Mouse (Mus musculus): ENCODE data around the gene Rrad. TPM values are rescaled to one million over a fixed set of nuclear protein-coding genes. Genes with fewer than 3 reads are reported as not detected.
"Not testable (repeated sequence)": the region's sequence is repeated elsewhere in the genome, so short reads cannot be mapped to it uniquely, and the experiment has no call there.

The Rrad gene
- total RNA-seq (2021), result 2.4 and 5.1 TPM in 2 replicates
- long read RNA-seq, experiment 1, partial matches to known transcripts, result 3 of 7 reads
- long read RNA-seq, experiment 1, other reads (novel, unspliced or antisense), result 0 of 7 reads
- long read RNA-seq, experiment 2, partial matches to known transcripts, result 1 of 6 reads
- long read RNA-seq, experiment 2, other reads (novel, unspliced or antisense), result 1 of 6 reads

- DNase-seq, result peak; percentile 79
These were observed at the start of gene Rrad for GRCm38 (mm10) chr8:104630981-104631663. Gene Rrad (minus strand): TSS chr8:104631327.

GRCm38 (mm10) chr8:104655614-104656013 is 24.5 kb upstream of the Rrad start:
- DNase-seq, result no peak

- peak; percentile 82 for DNase-seq
These were observed 23.9 kb upstream of the Rrad start for GRCm38 (mm10) chr8:104654984-104655383.

- DNase-seq, result not testable (repeated sequence)
These were observed 13.1 kb upstream of the Rrad start for GRCm38 (mm10) chr8:104644187-104644586.

GRCm38 (mm10) chr8:104642324-104642654 is 11.2 kb upstream of the Rrad start:
- no peak for DNase-seq

GRCm38 (mm10) chr8:104641426-104642323 is 10.5 kb upstream of the Rrad start, which contains the start of gene Ciao2b:
Gene Ciao2b (minus strand): TSS chr8:104641965.
- peak; percentile 93 for DNase-seq

- no peak for DNase-seq
These were observed 9.8 kb upstream of the Rrad start for GRCm38 (mm10) chr8:104640831-104641370.

GRCm38 (mm10) chr8:104640241-104640640 is 9.1 kb upstream of the Rrad start:
- DNase-seq, result no peak

GRCm38 (mm10) chr8:104638010-104638409 is 6.9 kb upstream of the Rrad start:
- DNase-seq, result no peak

GRCm38 (mm10) chr8:104635004-104635710 is 4.0 kb upstream of the Rrad start:
- DNase-seq, result no peak

GRCm38 (mm10) chr8:104633156-104633744 is 2.1 kb upstream of the Rrad start:
- peak; percentile 50 for DNase-seq

- DNase-seq, result peak; percentile 3
These were observed 1.4 kb upstream of the Rrad start for GRCm38 (mm10) chr8:104632486-104632885.

GRCm38 (mm10) chr8:104631975-104632374 is 848 bp upstream of the Rrad start:
- DNase-seq, result peak; percentile 5

GRCm38 (mm10) chr8:104630574-104630973 is 553 bp downstream of the Rrad start:
- DNase-seq, result peak; percentile 51

GRCm38 (mm10) chr8:104630111-104630479 is 1.0 kb downstream of the Rrad start:
- DNase-seq, result no peak

- peak; percentile 76 for DNase-seq
These were observed 1.6 kb downstream of the Rrad start for GRCm38 (mm10) chr8:104629306-104630110.

GRCm38 (mm10) chr8:104628402-104628801 is 2.7 kb downstream of the Rrad start:
- peak; percentile 8 for DNase-seq

GRCm38 (mm10) chr8:104627065-104627740 is 3.9 kb downstream of the Rrad start:
- DNase-seq, result peak; percentile 0

- DNase-seq, result no peak
These were observed 7.0 kb downstream of the Rrad start, which contains the start of gene Cdh16 for GRCm38 (mm10) chr8:104624161-104624560. Gene Cdh16 (minus strand): TSS chr8:104624396.

- DNase-seq, result no peak
These were observed 10.4 kb downstream of the Rrad start for GRCm38 (mm10) chr8:104620765-104621164.

Data from adrenal gland, postnatal 14 days (tissue).